Mouse (Mus musculus) right cerebral cortex, postnatal 14 days (tissue): ENCODE data around the gene Sars2.
A peak's percentile ranks its signal among the peaks of the same experiment; 100 is the strongest.

Source experiments
- DNase-seq: peaks from one replicate; pipeline ENCODE4 v3.0.0; 2022

The Sars2 gene

DNA sequence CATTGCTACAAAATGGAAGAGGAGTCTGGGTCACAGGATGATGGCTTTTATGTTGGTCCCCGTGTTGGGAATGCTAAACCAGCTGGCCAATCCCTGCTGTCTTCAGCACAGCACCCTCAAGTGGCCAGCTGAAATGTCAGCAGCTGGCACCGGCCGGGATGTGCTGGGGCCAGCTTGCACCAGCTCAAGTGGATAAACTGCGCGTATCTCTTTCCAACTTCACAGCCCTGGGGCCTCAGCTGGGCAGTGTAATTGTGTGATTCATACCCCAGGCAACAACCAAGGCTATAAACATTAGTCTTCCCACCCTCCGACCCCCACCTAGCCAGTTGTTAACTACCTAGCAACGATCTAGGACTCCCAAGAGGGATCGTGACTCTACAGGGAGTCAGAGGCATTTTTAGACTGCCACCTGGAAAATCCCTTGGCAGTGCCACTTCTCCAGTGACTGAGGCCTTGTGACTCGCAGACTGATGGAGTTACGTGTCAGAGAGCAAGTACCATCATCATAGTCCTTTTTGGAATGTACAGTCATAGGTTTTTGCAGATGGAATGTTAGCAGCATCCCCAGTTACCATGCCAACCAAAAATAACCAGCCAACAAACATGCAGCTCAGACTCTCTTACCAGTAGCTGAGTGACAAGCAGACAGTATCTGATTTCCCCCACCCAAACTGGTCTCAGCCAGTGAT, 14.0 kb upstream of the Sars2 start:
- peak; percentile 50 for DNase-seq

DNA sequence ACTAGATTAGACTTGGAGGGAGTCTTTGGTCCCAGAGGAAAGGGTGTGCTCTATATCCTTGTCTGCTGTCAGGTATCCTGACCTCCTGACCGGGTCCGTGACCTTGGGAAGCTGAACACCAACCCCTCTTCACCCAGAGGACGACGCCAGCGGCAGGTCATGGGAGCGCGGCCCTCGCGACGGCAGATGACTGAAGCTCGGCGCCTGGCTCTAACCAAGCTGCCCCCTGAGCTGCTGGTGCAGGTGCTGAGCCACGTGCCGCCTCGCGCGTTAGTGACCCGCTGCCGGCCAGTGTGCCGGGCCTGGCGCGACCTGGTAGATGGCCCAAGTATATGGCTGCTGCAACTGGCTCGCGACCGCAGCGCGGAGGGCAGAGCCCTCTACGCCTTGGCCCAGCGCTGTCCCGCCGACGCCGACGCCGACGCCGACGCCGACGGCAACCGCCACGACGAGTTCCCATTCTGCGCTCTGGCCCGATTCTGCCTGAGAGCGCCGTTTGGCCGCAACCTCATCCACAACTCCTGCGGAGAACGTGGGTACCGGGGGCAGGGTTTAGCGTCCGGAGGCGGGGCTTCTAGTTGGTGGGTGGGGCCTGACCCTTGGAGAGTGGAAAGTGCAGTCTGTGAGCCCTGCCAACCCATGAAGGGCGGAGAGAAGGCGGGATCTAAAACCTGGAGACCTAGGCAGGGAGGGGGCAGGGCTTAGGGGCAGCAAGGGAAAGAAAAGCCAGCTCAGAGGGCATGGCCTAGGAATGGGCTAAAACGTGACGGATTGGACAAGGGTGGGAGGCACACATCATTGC, 9.2 kb upstream of the Sars2 start:
- peak; percentile 41 for DNase-seq

DNA sequence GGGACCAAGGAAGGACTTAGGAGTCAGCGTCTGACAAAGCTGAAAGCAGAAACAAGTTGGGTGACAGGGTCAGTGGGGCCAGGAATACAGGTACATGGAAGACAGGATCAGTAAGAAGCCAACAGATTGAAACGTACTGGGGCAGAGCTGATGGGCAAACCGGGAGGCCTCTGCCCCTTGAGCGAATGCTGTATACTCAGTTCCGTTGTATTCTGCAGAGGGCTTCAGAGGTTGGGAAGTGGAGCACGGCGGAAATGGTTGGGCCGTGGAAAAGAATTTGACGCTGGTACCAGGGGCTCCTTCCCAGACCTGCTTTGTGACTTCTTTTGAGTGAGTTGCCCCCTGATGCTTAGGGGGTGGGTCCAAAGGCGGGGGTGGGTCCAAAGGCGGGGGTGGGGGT, 8.6 kb upstream of the Sars2 start:
- no peak for DNase-seq

DNA sequence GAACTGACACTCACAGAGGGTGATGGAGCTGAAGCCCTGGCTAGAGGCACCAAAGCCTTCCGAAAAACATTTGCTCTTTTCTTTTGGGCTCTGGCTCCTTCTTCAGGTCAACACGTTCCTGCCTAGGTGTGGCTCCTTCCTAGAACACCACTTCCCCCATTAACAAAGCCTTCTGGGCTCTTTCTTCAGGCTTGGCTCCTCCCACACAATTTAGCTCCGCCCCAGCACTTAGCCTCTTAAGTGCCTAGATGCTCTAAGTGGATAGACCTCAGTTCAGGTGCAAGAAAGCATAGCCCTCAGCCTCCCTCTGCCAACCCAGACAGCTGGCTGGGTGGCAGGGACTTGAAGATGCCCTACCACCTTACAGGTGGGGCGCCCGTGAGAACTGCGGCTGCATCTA, 6.1 kb upstream of the Sars2 start:
- no peak for DNase-seq

DNA sequence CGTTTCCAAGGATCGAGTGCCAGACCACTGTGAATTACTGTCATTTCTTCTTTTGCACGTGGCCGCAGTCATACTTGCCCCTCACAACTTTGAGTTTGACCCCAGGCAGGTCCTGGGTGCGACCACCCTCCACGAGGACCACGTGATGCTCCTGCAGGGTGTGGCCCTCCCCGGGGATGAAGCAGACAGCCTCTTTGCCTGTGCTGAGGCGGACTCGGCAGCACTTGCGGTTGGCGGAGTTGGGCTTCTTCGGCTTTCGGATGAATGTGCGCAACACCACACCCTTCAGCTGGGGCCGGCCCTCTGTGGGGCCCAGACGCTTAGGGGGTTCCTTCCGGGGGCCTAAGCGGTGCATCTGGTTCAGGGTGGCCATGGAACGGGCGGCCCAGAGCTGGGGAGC, 2.0 kb upstream of the Sars2 start:
- no peak for DNase-seq

DNA sequence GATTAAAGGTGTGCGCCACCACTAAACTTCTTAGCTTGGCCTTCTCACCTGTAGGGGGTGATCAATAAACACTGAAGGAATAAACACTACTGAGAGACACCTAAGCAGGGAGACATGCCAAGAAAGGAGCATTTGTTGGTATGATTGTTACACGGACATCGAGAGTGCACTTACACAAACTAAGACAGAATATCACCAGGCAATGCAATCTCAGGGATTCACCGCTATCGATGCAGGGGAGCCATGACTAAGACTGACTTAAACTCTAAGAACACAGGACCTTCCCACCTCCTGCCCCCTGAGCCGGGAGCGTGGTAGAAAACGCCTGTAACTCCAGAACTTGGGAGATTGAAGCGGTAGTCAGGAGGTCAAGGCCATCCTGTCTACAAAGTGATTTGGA, 843 bp upstream of the Sars2 start:
- no peak for DNase-seq

DNA sequence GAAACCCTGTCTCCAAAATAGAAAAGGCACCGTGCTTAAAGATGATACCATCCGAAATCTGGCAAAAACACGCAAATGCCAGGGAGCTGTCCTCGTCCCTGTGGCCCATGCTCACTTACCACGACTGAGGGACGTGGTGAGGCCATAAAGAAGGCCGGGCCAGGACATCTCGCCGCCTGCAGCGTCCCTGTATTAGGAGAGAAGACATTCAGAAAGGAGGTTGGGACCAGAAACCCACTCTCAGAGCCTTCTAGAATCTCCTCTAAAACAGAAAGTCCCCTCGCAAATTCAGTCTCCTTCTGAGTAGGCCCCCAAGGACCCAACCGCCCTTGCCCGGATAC, 454 bp upstream of the Sars2 start:
- no peak for DNase-seq

DNA sequence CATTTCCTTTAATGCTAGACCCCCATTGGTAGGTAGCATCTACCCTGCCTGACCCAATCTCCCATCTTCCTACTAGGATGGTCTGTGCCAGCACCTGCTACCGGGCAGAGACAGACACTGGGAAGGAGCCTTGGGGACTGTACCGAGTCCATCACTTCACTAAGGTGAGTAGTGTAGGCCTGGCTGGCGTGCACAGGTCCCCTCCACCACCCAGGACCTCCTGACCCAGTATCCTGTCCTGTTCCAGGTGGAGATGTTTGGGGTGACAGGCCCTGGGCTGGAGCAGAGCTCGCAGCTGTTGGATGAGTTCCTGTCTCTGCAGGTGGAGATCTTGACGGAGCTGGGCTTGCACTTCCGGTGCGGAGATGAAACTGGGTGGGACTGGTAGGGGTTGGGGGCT, 8.1 kb downstream of the Sars2 start:
- no peak for DNase-seq

DNA sequence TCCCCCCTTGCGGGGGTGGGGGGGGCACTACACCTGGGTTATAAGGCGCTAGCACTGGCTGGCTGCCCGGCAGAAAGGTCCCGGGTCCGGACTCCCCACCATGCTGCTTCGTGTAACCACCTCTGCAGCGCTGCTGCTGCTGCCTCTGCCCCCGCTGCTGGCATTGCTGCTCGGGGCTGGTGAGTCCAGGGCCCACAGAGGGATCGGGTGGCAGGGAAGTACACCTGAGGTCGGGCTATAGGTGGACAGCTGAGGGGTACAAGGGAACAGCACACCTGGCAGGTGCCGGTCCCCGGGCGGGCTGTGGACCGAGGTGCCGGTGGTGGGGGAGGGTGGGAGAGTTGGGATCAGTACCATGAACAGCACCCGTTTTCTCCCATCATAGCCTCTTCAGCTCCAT, 14.3 kb downstream of the Sars2 start, which contains the start of gene Ccer2:
Gene Ccer2, plus strand, starts transcription at position 96 of the 400 bp plus-strand sequence.
- peak; percentile 38 for DNase-seq

DNA sequence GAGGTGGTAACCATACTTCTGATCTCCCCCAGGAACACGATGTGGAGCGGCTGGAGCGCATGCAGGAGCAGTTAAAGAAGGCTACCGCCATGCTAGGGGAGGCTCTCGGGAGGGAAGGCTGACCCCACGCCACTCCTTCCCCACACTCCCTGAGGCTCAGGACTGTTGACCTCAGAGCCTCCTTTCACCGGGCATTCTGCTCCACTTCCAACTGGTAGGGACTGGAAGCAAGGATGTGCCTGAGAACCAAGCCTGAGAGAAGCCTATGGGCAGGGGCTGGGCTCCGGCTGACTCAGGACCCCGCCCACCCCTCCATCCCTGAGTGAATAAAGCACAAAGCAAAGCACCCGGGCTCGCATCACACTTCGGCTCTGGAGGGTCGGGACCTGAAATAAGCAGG, 16.8 kb downstream of the Sars2 start:
- DNase-seq: no peak

DNA sequence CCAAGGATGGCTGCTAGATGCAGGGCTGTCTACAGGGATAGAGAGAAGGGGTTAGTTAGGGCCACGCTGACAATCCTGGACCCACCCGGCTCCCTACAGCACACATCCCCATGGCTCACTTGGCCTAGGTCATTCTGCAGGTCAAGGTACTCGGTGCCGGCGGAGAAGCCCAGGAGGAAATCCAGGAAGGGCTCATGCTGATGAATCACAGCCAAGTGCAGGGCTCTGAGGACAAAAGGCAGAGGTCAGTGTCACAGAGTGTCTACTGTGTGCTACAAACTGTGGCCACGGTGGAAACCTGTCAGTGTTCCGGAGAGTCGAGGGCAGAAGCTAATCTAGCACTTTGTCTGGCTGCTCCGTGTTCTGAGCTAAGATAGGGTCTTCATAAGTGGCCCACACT, 20.1 kb downstream of the Sars2 start:
- no peak for DNase-seq

DNA sequence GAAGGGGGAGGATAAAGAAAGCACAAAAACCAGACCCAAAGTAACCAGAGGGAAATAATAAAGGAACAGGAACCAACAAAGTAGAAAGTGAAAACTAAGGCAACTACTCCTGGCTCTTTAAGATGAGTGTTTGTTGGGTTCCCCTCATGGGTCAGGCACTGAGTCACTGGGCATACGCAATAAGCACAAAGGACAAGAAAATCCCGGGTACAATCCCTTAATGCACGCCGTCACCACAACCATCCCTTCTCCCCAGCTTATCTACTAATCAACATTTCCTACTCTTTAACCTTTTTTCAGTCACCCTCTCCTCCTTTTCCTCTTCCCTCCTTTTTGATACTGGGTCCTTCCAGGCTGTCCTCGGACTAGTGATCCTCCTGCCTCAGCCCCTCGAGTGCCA, 23.4 kb downstream of the Sars2 start:
- no peak for DNase-seq

DNA sequence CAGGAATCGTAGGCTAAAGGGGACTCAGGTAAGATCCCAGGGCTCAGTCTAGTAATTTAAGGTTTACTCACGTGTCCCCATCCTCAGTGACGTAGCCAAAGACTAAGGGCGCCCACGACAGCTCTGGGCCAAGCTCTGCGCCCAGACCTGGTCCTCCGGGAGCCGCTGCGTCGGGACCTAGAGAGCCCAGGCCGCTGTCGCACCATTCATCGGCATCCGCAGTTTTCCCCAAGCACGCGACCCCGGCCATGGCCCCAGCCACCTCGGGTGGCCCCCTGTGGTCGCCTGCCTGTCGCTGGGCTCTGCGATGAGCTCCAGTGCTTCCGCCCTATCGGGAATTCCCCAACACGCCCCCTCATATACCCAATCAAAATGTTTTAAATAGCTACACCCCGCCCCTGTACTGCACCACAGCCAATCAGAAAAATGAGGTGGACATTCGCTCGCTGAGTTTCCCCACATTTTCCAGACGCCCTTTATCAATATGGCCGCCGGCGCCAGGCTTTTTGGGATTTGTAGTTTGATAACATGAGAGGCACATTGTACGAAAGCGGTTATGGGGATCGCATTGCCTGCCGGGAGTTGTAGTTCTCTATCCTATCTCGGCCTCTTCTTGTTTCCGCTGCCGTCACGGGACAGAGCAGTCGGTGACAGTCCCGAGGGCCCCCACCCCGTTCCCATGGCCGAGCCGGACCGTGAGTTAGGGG, 24.5 kb downstream of the Sars2 start, which contains the start of gene Sirt2:
Gene Sirt2, plus strand, starts transcription at position 563 of the 707 bp plus-strand sequence.
- DNase-seq: peak; percentile 96

DNA sequence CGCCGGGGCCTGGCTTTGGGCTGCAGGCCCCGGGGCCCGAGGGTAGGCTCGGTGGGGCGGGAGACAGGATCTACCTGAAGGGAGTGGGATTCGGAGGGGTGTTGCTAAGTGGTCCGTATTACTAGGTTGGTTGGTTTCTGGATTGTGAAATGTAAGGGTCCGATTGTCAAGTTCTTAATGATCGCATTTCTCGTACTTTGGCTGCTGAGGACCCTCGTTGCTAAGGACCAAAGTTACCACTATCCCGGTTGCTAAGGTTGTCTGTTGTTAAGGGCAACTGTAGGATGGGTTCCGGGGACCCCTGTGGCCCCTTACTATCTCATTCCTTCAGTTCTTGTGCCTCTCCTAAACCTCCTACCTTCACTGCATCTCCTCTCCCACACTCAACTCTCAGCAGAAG, 25.1 kb downstream of the Sars2 start:
- no peak for DNase-seq

DNA sequence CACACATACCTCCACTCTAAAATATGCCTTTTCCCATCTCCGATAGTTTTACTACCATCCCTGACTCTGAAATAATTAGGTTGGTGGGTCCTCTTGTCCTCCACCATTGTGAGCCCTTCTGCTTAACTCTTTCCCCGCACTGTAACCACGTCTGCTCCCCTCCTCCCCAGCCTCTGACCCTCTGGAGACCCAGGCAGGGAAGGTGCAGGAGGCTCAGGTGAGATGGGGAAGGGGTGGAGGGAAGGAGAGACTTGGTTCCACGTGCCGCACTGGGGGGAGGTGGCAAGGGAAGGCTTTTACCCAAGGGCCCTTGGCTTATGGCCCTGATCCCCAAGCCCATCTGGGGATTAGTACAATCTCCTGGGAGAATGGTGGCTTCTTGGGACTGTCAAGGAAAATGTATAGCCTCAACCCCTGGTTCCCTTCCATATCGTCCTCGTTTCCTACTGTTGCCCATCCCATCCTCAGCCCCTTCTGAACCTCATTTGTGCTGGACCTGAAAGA, 25.7 kb downstream of the Sars2 start, which contains the start of gene Nfkbib:
Gene Nfkbib, minus strand, starts transcription at position 51 of the 504 bp plus-strand sequence.
- DNase-seq: no peak

DNA sequence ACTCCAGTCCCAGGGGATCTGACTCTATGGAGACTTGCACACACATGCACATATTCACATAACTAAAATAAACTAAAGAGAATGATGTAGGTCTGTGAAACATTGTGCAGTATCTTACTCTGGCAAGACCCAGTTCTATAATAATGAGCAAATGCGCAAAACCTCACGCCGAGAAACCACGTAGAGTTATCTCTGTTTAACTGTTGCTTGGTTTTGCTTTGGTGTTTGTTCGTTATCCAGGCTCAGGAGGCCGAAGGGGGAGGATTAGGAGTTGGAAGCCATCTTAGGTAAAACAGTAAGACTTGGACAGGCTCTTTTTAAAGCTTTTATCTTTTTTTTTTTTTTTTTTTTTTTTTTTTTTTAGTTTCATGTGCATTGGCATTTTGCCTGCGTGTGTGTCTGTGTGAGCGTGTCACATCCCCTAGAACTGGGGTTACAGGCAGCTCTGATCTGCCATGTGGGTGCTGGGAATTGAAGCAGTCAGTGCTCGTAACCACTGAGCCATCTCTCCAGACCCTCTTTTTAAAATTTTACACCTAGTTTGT, 27.7 kb downstream of the Sars2 start:
- DNase-seq: no peak

DNA sequence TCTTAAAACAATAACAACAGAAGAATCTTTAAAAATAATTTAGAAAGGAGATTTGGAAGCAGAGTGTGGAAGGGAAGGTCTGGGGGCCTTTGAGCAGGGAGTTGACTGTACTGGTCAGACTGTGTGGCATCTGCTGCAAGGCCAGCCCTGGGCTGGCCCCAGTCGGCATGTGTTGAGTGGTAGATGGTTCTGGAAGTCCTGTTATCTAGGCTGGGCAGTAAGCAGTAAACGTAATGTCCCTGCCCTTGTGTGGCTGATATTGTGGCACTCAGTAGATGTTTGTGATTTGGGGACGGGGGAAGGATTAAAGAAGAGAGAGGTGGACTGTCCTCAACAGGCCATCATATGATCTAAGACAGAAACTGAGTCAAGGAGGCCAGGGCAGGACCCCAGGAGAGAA, 28.5 kb downstream of the Sars2 start:
- no peak for DNase-seq

DNA sequence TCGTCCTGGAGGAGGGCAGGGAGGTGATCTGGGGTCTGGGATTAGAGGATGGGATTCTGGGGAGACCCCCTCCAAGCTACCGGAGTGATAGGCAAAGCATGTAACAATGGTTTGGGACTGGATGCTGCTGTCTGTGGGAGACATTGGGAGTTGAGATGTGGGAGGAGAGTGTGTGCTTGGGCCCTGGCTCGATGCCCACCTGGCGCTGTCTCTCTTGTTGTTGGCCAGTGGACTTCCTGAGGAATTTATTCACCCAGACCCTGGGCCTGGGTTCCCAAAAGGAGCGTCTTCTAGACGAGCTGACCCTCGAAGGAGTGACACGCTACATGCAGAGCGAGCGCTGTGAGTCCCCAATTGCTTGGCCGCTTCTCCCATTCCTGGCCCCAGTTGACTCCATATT, 30.1 kb downstream of the Sars2 start:
- DNase-seq: no peak

DNA sequence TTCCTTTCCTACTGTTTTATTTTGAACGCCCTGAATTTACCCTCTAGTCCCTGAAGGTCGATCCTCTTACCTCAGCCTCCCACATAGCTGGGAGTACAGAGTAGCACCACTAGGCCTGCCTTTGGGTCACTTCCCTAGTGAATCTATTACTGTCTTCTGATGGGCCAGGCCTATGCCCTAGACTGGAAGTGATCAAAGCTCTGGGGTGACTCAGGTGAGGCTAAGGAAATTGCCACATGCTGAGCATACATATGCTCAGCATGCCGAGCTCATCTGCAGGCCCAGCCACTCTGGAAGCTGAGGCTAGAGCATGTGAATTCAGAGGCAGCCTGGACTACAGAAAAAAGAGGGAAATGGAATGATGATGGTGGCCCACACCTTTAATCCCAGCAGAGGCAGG, 31.4 kb downstream of the Sars2 start:
- DNase-seq: no peak

DNA sequence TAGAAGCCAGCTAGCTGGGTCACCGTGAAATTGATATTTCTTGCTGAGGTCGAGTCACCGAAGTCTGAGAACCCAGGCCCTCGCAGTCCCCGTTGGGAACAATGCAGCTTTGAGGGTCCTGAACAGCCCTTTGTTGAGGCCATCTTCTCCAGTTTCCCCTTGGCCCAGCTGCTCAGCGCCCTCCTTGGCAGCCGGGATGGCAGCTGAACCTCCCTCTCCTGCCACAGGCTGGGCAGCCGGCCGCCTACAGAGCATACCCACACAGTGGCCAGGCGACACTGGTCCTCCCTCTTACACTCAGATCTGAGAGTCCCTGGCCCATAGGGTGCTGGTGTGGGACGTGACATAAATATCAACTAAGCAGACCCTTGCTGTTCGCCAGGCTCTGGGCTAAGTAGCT, 32.4 kb downstream of the Sars2 start:
- no peak for DNase-seq

DNA sequence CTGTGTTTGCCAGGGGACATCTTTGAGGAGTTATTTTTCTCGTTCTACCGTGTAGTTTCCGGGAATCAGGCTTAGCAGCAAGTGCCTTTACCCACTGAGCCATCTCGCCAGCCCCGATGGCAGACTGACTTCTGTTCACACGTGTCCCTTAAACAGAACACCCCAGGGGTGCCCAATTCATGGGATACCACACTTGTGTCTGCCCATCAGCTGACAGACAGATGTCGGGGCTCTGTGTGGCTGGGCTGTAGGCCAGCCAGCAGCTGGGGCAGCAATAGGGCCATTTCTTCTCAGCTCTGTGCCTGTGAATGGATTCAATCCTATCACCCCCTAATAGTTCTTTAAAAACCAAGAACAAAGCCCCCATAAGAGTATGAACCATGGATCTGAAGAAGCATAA, 33.3 kb downstream of the Sars2 start:
- no peak for DNase-seq

DNA sequence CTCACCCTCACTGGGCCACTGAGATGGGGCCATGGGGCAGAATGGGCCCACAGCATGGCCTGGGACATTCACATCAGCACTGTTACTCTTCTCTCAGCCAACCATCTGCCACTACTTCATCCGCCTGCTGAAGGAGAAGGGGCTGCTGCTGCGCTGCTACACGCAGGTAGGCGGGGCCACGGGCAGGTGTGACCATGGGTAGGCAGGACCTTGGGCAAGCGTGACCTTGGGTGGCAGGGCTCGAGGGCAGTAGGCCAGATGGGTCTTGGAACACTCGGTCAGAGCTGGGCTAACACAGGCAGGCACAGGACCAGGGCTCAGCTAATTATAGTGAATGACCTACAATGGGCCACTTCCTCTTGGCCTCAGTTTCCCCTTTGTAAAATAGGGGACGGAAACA, 37.0 kb downstream of the Sars2 start:
- no peak for DNase-seq

DNA sequence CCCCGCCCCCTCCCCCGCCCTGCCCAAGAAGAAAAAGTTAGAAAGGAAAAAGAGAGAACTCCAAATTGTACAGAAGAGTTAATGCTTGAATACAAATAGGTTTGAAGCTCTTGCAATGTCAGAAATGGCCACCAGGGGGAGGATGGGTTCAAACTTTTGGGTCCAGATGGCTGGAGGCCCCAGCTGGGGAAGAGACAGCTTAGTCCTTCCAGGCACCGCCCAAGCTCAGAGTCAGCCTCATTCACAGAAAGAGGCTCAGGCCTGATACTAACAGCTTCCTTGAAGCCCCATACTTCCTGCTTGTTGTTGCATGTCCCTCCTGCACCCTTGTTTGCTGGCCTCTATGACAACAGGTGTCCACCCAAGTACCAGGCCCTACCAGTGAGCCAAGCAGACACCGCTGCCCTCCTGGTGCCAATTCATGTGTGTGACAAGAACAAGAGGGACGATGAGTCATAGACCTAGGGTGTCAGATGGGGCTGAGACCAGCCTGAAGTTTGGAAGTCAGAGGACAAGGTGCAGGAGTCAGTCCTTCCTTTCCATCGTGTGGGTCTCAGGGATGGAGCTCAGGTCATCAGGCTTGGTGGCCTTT, 38.4 kb downstream of the Sars2 start:
- peak; percentile 91 for DNase-seq
